Mouse (Mus musculus) heart, postnatal 4 days (tissue): ENCODE results near the gene Slc5a10. TPM values are rescaled to one million over a fixed set of nuclear protein-coding genes. Genes with fewer than 3 reads are reported as not detected.

Experiments
- DNase-seq: peaks from one replicate; pipeline ENCODE4 v3.0.0; 2021
- total RNA-seq, 2 experiments: library from RNA; stranded (reverse); gene quantifications; 2 replicates each; pipeline ENCODE4 v1.2.3; 2021

Gene Slc5a10
- total RNA-seq: not detected

DNA sequence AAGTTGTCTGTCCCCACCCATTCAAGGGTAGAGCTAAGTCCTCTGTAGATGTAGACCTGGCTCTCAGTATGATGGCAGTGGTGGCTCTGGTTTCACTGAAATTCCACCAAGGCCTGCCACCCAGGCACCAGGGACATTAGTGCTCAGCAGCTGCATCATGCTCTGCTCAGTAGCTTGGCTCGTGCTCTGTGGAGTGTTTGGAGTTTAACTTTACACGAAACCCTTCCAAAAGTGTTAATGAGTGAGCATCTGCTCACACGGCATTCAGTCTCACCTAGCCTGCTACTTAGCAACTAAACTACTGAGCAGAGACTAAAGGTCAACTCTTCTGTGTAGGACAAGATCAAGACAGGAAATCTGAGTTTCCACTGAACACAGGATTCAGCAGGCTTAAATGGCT, at the start of gene Slc5a10:
TSS of gene Slc5a10 (minus strand) at position 191 of the 400 bp plus-strand sequence.
- no peak for DNase-seq

DNA sequence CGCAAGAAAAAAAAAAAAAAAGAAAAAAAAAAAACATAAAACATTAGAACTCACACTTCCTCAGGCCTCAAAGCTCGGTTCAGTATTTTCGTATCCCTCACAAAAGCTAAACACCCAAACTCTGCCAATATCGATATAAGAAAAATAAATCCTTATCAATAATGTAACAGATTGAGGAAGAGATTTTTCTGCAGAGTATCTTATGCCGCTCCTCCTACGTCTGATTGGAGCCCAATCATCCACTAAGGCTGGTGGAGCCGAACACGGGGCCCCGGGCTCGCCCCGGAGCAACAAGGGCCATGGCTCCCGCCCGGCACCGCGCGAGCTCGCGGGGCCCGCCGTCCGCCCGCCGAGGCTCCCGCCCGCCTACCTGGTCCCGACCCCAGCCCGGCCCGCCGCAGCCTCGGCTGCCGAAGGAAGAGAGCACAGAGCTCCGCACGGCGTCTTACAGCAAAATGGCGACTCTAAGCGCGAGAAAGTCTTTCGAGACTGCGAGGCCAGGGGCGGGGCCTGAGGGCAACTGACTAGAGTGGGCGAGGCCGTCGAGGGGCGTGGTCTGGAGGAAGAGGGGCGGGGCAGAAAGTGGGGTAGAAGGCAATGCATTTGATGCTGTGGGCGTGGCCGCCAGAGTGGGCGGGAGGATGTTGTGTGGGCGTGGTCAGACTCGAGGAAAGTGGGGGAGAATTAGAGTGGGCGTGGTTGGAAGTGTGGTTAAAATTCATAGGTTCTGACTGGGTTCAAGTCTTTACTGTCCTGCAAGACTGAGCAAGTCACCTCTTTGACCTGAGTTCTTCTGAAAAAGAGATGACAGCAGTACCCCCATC, 41.2 kb upstream of the Slc5a10 start, which contains the start of gene Prpsap2:
TSS of gene Prpsap2 (minus strand) at position 505 of the 824 bp plus-strand sequence.
- DNase-seq: peak; percentile 100

DNA sequence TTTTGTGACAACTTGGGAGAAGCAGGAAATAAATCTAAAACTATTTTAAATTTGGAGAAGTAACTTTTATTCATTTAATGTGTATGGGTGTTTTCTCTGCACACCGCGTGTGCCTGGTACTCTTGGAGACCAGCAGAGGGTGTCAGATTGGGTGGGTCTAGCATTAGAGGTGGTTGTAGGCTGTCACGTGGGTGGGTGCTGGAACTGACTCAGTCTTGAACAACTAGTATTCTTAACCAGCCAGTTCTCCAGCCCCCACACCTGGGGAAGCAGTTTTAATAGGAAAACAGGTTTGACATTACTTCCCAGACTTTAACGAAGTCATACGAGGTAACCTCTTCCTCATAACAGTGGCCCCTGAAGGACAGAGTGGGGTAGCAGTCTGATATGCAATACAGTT, 39.9 kb upstream of the Slc5a10 start:
- DNase-seq: no peak

DNA sequence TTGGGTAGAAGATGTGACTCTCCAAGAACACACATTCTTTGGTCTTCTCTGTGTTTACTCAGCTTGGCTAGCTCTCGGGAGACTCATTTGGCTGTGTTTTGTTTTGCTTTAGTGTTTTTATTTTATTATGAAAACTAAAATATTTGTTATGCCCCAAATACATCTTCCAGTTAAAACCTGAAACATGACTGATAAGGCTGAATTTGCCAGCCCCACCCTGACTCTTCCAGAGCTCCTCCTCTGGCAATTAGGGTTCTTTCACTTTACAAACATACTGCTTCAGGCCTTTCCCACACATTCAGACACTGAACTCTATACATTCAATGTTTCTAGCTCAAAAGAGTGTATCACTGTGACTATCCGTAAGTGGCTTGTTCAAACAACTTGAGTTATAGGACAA, 36.5 kb upstream of the Slc5a10 start:
- DNase-seq: no peak

DNA sequence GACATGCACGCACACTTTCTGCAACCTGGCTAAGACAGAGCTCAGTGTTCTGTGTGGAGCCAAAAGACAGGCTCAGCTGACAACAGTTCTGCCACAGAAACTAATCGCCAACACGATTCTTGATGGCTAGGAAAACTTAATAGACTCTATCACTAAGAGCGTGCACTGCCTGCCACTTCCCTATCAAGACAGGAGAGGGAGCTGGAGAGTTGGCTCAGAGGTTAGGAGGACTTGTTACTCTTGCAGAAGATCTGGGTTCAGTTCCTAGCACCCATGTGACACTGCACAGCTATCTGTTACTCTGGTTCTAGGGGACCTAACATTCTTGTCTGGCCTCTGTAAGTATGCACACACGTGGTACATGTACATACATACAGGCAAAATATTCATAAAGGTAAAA, 31.0 kb upstream of the Slc5a10 start:
- DNase-seq: no peak

DNA sequence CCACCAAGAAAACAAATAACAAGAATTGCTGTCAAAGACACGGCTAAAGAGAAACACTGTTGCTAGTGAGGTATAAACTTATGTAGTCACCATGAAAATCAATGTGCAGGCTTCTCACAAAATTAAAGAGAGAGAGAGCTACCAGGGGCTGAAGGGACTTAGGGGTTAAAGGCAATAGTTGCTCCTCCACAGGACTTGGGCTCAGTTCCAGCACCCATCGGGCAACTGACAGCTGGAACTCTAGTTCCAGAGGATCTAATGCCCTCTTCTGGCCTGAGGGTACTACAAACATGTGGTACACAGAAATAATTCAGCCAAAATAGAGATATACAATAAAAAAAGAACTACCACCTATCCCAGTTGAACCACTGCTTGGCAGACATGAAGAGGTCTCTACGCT, 26.5 kb upstream of the Slc5a10 start:
- DNase-seq: no peak

DNA sequence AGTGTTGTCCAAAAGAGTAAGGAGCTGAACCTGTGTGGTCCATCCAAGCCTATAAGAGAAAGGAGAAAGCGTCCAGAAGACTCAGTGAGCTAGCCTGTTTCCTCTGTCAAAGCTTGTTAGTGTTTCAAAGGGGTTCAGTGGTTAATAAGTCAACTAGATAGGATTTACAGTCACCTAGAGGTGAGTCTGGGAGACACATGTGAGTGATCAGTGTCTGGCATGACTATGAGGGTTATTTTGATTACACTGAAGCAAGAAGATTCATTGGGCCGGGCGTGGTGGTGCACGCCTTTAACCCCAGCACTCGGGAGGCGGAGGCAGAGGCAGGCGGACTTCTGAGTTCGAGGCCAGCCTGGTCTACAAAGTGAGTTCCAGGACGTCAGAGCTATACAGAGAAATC, 25.2 kb upstream of the Slc5a10 start:
- DNase-seq: no peak

DNA sequence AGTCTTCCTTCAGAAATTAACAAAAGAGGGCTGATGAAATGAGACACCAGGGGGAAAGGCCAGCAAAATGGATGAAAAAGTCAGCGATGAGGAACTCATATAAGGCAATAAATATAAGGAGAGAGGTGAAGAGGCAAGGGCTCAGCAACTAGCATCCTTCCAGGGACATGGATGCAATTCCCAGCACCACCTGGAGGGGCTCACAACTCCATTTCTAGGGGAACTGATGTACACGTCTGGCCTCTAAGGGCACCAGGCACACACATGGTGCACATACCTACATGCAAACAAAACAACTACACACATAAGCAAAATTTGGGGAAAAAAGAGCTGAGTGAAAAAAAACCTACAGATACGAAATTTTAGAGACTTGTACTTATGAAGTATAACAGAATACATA, 23.8 kb upstream of the Slc5a10 start:
- DNase-seq: no peak

DNA sequence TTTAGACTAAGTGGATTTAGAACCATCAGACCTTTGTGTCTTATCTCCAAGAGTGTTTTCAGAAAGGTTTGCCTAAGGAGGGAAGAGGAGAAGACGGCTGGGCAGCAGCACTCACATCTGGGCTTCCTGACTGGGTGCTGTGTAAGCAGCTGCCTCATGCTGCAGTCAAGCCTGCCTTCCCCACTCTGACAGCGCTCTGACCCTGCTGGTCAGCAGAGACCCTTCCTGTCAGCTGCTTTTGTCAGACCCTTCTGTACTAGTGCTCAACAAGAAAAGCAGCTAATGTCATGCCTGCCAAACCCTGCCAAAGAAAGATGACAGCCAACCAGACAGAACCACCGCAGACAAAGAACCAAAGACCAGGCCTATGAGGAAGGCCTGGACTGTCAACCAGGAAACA, 23.1 kb upstream of the Slc5a10 start:
- no peak for DNase-seq

DNA sequence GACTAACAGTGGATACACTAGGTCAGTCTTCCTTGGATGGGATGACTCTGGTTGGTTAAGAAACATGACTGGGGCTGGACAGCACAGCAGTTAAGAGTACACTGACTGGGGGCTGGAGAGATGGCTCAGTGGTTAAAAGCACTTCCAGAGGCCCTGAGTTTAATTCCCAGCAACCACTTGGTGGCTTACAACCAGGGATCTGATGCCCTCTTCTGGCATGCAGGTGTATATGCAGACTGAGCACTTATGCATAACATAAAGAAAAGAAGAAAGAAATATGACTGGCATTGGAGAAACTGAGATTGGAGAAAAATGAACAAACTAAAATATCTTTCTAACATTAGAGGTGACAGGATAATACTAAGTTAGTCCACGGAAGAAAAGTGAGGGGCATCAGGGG, 19.9 kb upstream of the Slc5a10 start:
- DNase-seq: no peak

DNA sequence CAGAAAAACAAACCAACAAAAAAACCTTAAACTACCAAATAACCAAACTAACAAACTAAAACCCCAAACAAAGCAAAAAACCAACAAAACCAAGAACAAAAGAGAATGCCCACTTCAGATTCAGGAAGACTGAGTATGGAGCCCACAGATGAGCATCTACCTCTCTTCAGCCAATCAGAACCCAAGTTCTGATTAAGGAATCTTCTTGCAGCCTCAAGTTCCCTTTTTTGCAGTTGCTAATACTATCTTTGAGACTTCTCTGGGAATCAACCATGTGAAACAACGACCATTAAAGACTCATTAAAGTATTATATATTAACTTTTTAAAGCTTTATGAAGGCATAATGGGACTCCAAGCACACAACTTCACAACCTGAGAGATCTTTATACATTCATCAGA, 16.7 kb upstream of the Slc5a10 start:
- no peak for DNase-seq

DNA sequence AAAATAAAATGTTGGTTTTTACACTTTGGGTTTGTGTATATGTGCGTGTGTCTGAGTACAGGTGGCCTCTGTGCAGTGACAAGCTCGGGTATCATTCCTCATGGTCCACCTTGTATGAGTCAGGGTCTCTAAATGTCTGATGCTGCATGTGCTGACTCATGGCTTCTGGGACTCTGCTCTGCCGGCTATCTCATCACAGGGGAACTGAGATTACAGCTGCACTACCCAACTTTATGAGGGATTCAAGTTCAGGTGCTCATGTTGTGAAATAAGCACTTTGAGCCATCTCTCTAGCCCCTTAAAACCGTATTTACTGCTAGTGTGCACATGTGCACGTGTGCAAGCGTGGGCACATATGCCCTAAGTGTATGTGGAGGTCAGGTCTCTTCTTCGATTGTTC, 12.0 kb upstream of the Slc5a10 start:
- no peak for DNase-seq

DNA sequence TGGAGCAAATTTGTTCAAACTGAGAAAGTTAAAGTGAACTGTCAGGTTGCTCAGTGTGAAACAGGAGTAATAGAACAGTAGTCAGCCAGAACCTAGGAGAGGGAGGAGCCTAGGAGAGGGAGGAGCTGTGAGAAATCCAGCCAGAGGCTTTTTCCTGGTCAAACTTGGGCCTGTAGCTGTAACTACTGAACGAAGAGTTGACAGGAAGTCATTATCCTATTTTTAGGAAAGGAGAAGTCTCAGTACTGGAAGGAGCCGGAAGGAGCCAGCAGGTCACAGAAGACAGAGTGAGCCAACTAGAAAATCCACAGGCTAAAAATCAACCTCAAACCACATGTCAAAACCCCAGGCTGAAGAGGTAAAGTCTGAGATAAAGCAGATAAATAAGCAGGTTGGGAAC, 7.4 kb upstream of the Slc5a10 start:
- DNase-seq: no peak

DNA sequence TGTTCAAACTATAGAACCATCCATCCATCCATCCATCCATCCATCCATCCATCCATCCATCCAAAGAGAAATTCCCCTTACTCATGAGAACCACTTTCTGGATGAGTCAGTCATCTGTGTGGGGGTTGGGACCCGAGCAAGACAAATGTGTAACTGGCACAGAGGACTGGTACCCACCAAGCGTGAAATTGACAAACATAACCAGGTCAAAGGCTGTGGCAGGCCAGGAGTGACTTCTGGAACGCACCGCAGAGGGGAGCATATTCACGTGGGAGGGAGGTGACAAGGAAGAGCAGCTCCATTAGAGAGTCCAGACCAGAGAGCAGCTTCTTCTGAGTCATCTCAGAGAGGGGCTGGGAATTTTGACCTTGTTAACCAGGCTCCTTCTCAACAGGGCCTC, 1.5 kb upstream of the Slc5a10 start:
- DNase-seq: no peak

DNA sequence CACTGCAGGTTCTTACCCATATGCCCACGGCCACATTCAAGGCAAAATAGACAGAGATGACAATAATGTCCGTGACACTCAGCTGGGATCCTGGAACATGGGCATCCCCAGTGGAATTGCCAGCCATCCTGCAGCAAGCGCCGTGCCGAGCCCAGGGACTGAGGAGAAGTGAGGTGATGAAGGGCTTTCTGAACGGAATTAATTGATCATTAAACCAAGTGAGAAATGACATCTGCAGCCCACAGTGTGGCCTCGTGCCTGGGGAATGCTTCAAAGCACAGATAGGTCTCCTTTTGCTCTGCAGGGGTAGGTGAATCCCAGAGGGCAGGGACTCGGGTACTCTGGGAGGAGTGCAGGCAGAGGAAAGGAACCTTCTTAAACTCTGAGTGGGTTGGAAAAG, 800 bp downstream of the Slc5a10 start:
- DNase-seq: no peak

DNA sequence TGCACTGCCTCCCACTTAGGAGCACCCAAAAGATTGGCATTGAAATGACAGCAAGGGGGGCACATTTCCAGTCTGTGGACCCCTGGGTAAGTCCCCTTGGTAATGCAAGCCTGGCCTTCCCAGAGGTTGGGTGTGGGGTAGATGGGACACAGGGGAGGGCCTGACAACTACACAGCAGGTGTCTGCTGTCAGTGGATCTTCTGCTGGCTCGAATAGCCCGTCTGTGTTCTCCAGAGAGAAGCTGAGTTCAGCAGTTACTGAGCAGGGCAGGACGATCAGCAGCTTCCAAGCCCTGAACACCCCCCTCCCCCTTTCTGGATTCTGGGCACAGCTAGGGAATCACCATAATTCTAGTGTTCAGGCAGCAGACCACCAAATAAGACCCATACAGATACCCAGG, 1.2 kb downstream of the Slc5a10 start:
- DNase-seq: no peak

DNA sequence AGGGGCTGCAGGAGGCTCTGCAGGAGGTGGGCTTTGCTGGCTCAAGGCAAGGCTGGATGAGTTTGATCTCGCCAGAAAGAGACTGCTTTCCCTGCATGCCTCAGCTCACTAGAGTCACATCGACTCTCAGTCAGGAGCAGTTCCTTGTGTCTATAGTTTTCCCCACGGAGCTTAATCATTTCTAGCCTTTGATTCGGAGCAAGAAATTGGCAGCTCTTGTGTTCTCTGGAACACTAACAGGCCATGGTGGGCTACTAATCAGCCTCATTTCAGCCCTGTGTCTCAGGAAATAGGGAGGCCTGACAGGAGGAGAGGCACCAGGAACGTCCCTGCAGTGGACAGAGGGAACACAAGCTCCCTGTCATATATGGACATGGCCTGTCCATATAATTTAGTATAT, 2.6 kb downstream of the Slc5a10 start:
- DNase-seq: no peak

DNA sequence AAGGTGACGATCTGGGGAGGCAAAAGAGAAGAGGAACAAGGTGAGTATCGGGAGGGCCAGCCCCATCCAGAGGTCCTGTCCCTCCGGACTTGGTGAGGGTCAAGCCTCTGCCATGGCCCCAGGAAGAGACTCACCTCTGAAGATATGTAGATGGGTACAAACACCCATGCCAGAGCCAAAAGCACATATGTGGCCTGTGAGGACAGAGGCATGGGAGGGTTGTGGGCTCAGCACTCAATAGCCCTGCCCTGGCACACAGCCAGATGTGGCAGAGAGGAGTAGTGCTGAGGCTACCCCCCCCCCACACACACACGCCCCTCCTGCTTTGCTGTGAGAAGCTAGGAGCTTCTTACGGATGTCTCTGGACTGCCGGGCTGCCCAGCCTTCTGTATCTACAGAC, 5.5 kb downstream of the Slc5a10 start:
- no peak for DNase-seq

DNA sequence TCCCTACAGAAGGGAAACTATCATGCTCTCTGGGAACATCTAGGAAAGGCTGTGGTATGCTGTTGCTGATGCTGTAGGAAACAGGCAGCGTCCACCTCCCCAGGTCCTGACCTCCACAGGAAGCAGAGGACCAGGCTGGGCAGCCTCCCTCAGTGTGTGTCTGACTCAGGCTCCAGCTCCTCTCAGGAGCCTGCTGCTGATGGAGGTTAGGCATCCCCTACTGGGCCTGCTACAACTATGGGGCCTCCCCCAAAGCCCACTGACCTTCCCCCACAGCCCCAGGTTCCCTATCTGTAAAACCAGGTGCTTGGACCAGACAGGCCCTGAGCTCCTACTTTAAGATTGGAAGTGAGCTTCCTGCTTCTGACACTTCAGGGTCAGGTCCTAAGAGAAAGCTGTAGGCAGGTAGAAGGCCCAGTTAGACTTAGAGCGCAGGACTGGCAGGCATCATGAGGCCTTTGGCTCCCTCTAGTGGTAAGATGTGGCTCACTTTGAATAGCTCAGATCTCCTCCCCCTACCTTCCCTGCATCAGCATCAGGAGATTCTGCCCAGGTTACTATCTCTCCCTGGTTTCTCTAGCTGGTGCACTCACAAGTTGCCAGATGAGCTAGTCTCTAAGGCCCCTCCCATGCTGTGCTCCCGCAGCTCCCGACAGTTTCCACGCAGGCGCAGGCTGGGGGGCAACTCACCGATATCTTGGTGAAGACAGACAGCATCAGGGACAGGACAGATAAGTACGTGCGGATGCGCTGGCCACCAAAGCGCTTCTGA, 6.1 kb downstream of the Slc5a10 start:
- DNase-seq: peak; percentile 79

DNA sequence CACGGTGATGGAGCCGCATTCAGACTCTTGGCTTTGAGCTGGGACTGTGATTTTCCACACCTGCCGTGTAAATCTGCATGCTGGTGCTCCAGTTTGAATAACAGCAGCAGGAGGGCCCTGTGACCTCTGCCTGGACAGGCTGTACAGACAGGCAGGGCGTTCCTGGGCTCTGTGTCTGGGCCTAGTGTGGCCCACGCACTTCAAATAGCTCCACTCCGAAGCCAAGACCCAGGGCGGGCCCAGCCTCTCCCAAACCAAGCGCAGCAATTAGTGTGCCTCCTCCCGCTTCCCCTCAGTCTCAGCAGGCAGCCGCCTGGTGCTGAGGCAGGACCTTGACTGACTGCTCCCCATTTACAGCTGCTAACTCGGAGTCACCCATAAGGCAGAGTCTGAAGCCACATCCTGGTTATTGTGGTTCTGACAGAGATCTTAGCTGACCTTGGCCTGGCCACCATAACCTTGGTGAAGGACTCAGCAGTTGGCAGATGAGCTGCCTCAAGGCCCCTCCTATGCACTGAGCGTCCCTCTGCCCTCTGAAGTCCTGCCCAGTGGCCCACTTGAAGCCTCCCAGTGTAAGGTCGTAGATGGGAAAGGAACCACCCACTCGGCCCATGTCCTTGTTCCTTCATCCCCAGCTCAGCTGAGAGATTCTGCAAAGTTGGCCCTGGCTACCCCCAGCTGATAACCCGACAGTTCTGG, 7.3 kb downstream of the Slc5a10 start:
- DNase-seq: no peak

DNA sequence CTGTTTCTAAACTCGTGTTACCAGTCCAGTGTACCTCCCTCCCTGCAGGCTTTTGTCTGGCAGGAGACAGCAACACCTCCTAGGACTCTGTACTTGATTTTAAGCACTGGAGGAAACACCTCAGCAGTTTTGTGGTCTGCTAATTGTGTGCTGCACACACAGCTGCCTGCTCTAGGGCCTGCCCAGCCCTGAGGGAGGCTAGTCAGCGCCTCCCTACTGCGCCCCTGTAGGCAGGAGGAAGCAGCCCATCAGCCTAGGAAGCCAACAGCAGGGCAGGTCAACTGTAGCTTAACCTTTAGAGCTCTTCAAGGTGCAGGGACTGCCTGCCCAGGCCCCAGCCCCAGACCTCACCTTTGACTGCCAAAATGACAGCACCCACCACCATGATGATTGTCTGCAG, 11.7 kb downstream of the Slc5a10 start:
- no peak for DNase-seq

DNA sequence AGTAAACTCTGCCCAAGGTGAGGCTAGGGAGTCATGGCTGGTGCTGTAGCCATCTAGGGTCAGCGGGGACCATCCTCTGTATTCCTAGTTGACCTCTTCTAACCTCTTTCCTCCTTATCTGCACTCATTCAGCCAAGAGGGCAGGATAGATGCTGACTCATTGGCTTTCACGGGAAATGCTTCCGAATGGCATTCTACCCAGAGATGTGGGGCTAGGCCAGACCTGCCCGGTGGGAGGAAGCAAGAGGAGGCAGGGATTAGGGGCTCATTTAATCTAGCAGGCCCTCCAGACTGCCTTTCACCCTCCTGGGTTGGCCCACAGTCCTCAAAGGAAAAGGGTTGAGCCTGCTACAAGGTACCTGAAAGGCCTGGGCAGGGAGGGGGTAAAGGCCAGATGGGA, 14.4 kb downstream of the Slc5a10 start:
- no peak for DNase-seq

DNA sequence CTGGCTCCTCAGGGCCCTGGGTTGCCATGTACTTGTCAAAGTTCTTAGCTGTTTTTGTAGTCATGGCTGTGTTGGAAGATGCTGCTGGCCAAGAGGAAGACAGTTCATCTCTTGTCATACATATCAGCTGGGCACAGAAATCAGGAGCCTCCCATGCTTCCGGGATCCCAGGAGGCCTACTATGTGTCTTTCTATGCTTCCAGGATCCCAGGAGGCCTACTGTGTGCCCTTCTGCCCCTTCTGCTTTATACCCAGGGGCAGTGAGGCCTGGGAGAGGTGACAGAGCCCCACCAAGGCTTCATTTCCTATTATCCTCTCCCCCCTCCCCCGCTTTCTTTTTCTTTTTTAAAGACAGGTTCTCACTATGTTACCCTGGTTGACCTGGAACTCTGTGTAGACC, 15.0 kb downstream of the Slc5a10 start:
- no peak for DNase-seq
